Mouse (Mus musculus): ENCODE data around the gene Fpgs. TPM values are rescaled to one million over a fixed set of nuclear protein-coding genes. Genes with fewer than 3 reads are reported as not detected.
A peak's percentile ranks its signal among the peaks of the same experiment; 100 is the strongest.

Fpgs gene
- polyA plus RNA-seq, 1 experiment from 2014 or later, result 14.5 TPM

DNA sequence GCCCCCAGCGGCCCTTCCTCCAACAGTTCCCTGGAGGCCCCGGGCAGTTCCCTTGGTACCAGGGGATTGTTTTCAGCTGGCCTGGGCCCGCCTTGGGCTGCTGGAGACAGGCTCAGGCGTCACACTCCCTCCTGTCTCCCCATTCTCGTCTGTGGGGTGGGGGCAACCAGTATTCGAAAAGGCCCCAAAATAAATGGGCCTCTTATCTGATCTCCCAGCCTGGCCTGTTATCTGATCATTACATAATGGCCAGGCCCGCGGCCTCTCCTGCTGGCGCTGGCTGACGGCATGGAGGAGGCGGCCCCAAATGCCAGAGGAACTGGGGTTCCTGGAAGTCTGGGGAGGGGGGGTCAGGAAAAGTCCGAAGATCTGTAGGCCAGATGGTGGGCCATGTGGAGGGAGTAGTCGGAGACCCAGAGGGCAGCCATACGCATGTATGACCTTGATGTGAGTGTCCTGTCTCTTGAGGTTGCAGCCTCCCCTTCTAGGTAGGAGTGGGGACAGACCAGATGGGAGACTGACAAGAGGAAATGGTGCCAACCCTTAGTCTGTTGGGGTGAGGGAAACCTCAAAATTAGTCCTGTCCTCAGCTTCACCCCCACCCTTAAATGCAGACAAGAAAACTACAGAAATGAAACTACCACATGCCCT, 49.1 kb downstream of the Fpgs start:
- H3K36me3 ChIP-seq (ENCODE audit: control insufficient read depth, insufficient read depth, low read length), result no peaks in the 10 kb centered on the region
- H3K27me3 ChIP-seq (ENCODE audit: control insufficient read depth, insufficient read depth, low read length), result no peaks in the 10 kb centered on the region
- no peaks in the 10 kb centered on the region for H3K9me3 ChIP-seq (replicated peaks; ENCODE audit: control insufficient read depth, low read length)
- 51% methylated on average over 14 of the region's 14 CpGs for WGBS (ENCODE audit: insufficient replicate concordance)
- ATAC-seq (replicated peaks; ENCODE audit: insufficient number of reproducible peaks, low FRiP score, low TSS enrichment), result no peak
- peak overlapping the region; percentile 86 for H3K27ac ChIP-seq (ENCODE audit: low read depth, low read length)
- H3K9ac ChIP-seq (ENCODE audit: low read depth, low read length), result peak overlapping the region; percentile 36
- peaks cover 28% of the 10 kb centered on the region for H3K4me1 ChIP-seq (ENCODE audit: control insufficient read depth, insufficient read depth, low read length)
- no peak overlapping the region for H3K4me3 ChIP-seq (ENCODE audit: low read depth, low read length)
- peak overlapping the region; percentile 31 for H3K4me2 ChIP-seq

- Histone ChIP-seq H3K4me3 (ENCODE audit: low read depth, low read length) (0 out of 2 replicates have a peak overlapping the region, but pooled peaks have one; percentile 19), H3K9ac (ENCODE audit: low read depth, low read length) (no peak overlapping the region), H3K36me3 (ENCODE audit: control insufficient read depth, insufficient read depth, low read length) (no peaks in the 10 kb centered on the region), H3K9me3 (replicated peaks; ENCODE audit: control insufficient read depth, low read length) (no peaks in the 10 kb centered on the region), H3K4me2 (peak overlapping the region; percentile 34), H3K27ac (ENCODE audit: low read depth, low read length) (peak overlapping the region; percentile 86), H3K4me1 (ENCODE audit: control insufficient read depth, insufficient read depth, low read length) (peaks cover 28% of the 10 kb centered on the region), H3K27me3 (ENCODE audit: control insufficient read depth, insufficient read depth, low read length) (no peaks in the 10 kb centered on the region)
- WGBS (ENCODE audit: insufficient replicate concordance), result 17% methylated on average over 7 of the region's 7 CpGs
- ATAC-seq (replicated peaks; ENCODE audit: insufficient number of reproducible peaks, low FRiP score, low TSS enrichment), result no peak
These were observed 50.2 kb downstream of the Fpgs start for GRCm38 (mm10) chr2:32653764-32654163.

- peaks cover 34% of the 10 kb centered on the region for H3K4me1 ChIP-seq (ENCODE audit: control insufficient read depth, insufficient read depth, low read length)
- no peaks in the 10 kb centered on the region for H3K9me3 ChIP-seq (replicated peaks; ENCODE audit: control insufficient read depth, low read length)
- H3K36me3 ChIP-seq (ENCODE audit: control insufficient read depth, insufficient read depth, low read length), result no peaks in the 10 kb centered on the region
- peak overlapping the region; percentile 41 for H3K4me3 ChIP-seq (ENCODE audit: low read depth, low read length)
- ATAC-seq (replicated peaks; ENCODE audit: insufficient number of reproducible peaks, low FRiP score, low TSS enrichment), result no peak
- H3K27ac ChIP-seq (ENCODE audit: low read depth, low read length), result peak overlapping the region; percentile 73
- peak overlapping the region; percentile 51 for H3K4me2 ChIP-seq
- H3K9ac ChIP-seq (ENCODE audit: low read depth, low read length), result peak overlapping the region; percentile 65
- no peaks in the 10 kb centered on the region for H3K27me3 ChIP-seq (ENCODE audit: control insufficient read depth, insufficient read depth, low read length)
- WGBS (ENCODE audit: insufficient replicate concordance), result 83% methylated on average over 7 of the region's 7 CpGs
These were observed 56.6 kb downstream of the Fpgs start for GRCm38 (mm10) chr2:32647366-32647765.

GRCm38 (mm10) chr2:32646379-32647056, 57.4 kb downstream of the Fpgs start, which contains the start of gene Eng:
TSS of gene Eng (plus strand) at chr2:32646595.
- Histone ChIP-seq H3K36me3 (ENCODE audit: control insufficient read depth, insufficient read depth, low read length) (no peaks in the 10 kb centered on the region), H3K9ac (ENCODE audit: low read depth, low read length) (peak within 1 kb of the TSS; percentile 65), H3K4me1 (ENCODE audit: control insufficient read depth, insufficient read depth, low read length) (peaks cover 34% of the 10 kb centered on the region), H3K4me3 (ENCODE audit: low read depth, low read length) (peak within 1 kb of the TSS; percentile 41), H3K27me3 (ENCODE audit: control insufficient read depth, insufficient read depth, low read length) (no peaks in the 10 kb centered on the region), H3K27ac (ENCODE audit: low read depth, low read length) (peak within 1 kb of the TSS; percentile 73), H3K4me2 (peak within 1 kb of the TSS; percentile 51), H3K9me3 (replicated peaks; ENCODE audit: control insufficient read depth, low read length) (no peaks in the 10 kb centered on the region)
- 39% methylated on average over 31 of the region's 31 CpGs for WGBS (ENCODE audit: insufficient replicate concordance)
- ATAC-seq (replicated peaks; ENCODE audit: insufficient number of reproducible peaks, low FRiP score, low TSS enrichment), result peak; percentile 73; the same call in 1 of the 2 replicates

DNA sequence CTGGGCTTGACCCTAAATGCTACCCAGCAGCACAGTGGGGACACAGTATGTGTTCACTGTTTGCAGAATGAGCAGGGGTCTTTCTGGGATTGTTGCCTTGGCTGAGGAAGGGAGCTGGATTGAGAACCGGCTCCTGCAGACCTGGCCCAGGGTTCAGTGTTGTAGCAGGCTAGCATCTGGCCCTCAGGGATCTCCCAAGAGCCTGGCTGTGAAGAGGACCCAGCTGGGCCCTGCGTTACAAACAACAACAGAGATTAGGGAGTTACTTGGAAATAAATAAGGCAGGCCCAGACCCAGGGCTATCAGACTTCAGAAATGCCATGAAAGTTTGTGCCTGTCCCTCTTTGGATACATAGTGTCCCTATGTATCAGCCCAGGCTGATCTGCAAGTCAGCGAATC, 58.3 kb downstream of the Fpgs start:
- Histone ChIP-seq H3K9me3 (replicated peaks; ENCODE audit: control insufficient read depth, low read length) (no peaks in the 10 kb centered on the region), H3K4me3 (ENCODE audit: low read depth, low read length) (no peak overlapping the region), H3K27me3 (ENCODE audit: control insufficient read depth, insufficient read depth, low read length) (no peaks in the 10 kb centered on the region), H3K4me1 (ENCODE audit: control insufficient read depth, insufficient read depth, low read length) (peaks cover 36% of the 10 kb centered on the region), H3K36me3 (ENCODE audit: control insufficient read depth, insufficient read depth, low read length) (no peaks in the 10 kb centered on the region), H3K9ac (ENCODE audit: low read depth, low read length) (no peak overlapping the region), H3K4me2 (no peak overlapping the region), H3K27ac (ENCODE audit: low read depth, low read length) (peak overlapping the region; percentile 73)
- ATAC-seq (replicated peaks; ENCODE audit: insufficient number of reproducible peaks, low FRiP score, low TSS enrichment), result no peak
- 61% methylated on average over 3 of the region's 3 CpGs for WGBS (ENCODE audit: insufficient replicate concordance)

DNA sequence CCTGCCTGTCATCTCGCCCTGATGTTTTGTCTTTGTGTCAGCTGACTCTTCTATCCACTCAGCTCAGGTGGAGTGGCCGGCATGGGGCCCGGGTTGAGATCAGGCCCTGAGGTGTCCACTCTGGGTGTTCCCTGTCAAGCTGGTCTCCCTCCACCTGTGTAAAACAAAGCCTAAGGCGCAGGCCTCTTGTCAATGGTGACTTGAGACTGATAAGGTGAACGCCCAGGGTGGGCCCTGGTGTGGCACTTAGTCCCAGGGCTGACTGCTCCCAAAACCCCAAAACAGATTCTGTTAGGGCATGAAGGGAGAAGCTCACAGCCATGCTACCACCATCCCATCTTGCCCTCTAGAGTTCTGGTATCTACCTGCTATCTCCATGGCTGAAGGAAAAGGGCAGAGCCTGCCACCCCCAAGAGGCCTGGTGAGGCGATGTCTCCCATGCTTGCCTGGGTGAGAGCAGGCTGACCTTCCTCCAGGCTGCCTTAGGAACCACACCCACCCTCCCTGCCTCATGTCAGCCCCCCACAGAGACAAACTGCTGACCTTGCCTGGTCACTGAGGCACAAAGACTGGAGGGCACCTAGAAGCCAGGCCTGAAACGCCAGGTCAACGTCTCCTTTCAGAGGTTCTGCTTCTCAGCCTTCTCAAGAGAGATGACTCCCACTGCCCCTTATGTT, 59.0 kb downstream of the Fpgs start:
- ATAC-seq (replicated peaks; ENCODE audit: insufficient number of reproducible peaks, low FRiP score, low TSS enrichment), result no peak
- no peak overlapping the region for H3K4me2 ChIP-seq
- peak overlapping the region; percentile 12 for H3K27ac ChIP-seq (ENCODE audit: low read depth, low read length)

DNA sequence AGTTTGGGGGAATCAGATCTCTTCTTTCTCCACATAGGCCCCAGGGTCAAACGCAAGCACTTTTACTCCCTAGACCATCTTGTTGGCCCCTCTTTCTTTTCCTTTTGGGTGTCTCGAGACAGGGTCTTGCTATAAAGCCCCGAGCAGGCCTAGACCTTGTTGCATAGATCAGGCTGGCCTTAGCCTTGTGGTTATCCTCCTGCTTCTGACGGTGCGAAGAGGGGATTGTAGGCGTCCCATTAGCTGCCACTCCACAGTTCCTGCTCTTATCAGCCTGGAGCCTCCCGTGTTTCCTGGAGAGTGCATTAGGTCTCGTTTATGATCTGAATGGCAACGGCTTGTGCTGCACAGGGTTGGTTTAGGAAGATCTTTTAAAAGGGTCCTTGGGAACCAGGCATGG, 59.9 kb downstream of the Fpgs start:
- WGBS (ENCODE audit: insufficient replicate concordance), result 33% methylated on average over 9 of the region's 9 CpGs

More for the DNA sequence above, 59.0 kb downstream of the Fpgs start:
- Histone ChIP-seq H3K4me3 (ENCODE audit: low read depth, low read length) (no peak overlapping the region), H3K9ac (ENCODE audit: low read depth, low read length) (no peak overlapping the region), H3K4me1 (ENCODE audit: control insufficient read depth, insufficient read depth, low read length) (peaks cover 40% of the 10 kb centered on the region), H3K27me3 (ENCODE audit: control insufficient read depth, insufficient read depth, low read length) (no peaks in the 10 kb centered on the region), H3K9me3 (replicated peaks; ENCODE audit: control insufficient read depth, low read length) (no peaks in the 10 kb centered on the region), H3K36me3 (ENCODE audit: control insufficient read depth, insufficient read depth, low read length) (no peaks in the 10 kb centered on the region)
- 63% methylated on average over 8 of the region's 8 CpGs for WGBS (ENCODE audit: insufficient replicate concordance)

DNA sequence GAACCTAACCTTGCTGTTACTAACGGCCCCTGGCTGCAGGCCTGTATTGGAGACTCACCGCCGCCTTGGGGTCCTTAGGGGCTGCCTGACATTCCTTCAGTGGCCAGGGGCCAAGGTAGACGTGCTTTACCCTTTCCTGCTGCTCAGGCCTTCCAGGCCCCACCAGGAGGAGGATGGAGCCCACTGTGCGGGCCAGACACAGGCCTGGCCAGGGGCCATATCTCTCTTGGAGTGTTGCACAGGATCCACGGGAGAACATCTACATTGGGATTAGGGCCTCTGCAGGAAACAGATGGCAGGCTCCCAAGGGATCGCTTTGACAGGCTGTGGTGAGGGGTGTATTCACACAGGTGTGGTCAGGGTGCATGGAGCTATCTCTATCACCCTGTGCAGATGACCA, 61.1 kb downstream of the Fpgs start:
- Histone ChIP-seq H3K9me3 (replicated peaks; ENCODE audit: control insufficient read depth, low read length) (no peaks in the 10 kb centered on the region), H3K4me2 (no peak overlapping the region), H3K27me3 (ENCODE audit: control insufficient read depth, insufficient read depth, low read length) (no peaks in the 10 kb centered on the region), H3K4me3 (ENCODE audit: low read depth, low read length) (no peak overlapping the region), H3K4me1 (ENCODE audit: control insufficient read depth, insufficient read depth, low read length) (peaks cover 44% of the 10 kb centered on the region), H3K9ac (ENCODE audit: low read depth, low read length) (no peak overlapping the region), H3K36me3 (ENCODE audit: control insufficient read depth, insufficient read depth, low read length) (no peaks in the 10 kb centered on the region), H3K27ac (ENCODE audit: low read depth, low read length) (peak overlapping the region; percentile 46; the same call in 1 of the 2 replicates)
- WGBS (ENCODE audit: insufficient replicate concordance), result 55% methylated on average over 7 of the region's 7 CpGs
- ATAC-seq (replicated peaks; ENCODE audit: insufficient number of reproducible peaks, low FRiP score, low TSS enrichment), result no peak

More for the DNA sequence above, 59.9 kb downstream of the Fpgs start:
- Histone ChIP-seq H3K27ac (ENCODE audit: low read depth, low read length) (peak overlapping the region; percentile 12), H3K36me3 (ENCODE audit: control insufficient read depth, insufficient read depth, low read length) (no peaks in the 10 kb centered on the region), H3K27me3 (ENCODE audit: control insufficient read depth, insufficient read depth, low read length) (no peaks in the 10 kb centered on the region), H3K4me1 (ENCODE audit: control insufficient read depth, insufficient read depth, low read length) (peaks cover 40% of the 10 kb centered on the region), H3K9ac (ENCODE audit: low read depth, low read length) (no peak overlapping the region), H3K4me2 (no peak overlapping the region), H3K4me3 (ENCODE audit: low read depth, low read length) (no peak overlapping the region), H3K9me3 (replicated peaks; ENCODE audit: control insufficient read depth, low read length) (no peaks in the 10 kb centered on the region)
- ATAC-seq (replicated peaks; ENCODE audit: insufficient number of reproducible peaks, low FRiP score, low TSS enrichment), result no peak
